Mouse (Mus musculus) activated CD4-positive, CD25-positive, alpha-beta regulatory T cell, adult 4 months (primary cell): ENCODE measurements around the gene Pnma1. TPM values are rescaled to one million over a fixed set of nuclear protein-coding genes. Genes with fewer than 3 reads are reported as not detected.

ENCODE experiments used
- ATAC-seq: one replicate; pipeline ENCODE4 v1.8.0; 2017
- polyA plus RNA-seq, 2 experiments: library from polyadenylated mRNA; unstranded; fragments of 100-300 nt; shearing (Covaris generic); gene quantifications; one replicate each; pipeline ENCODE4 v1.2.1; 2017

Pnma1 gene
- polyA plus RNA-seq, 2 experiments from 2014 or later = not detected

GRCm38 (mm10) chr12:84152352-84153190, 4.3 kb upstream of the Pnma1 start:
- ATAC-seq = no peak

- ATAC-seq = no peak
These were observed 3.6 kb upstream of the Pnma1 start for GRCm38 (mm10) chr12:84151911-84152310.

- ATAC-seq = no peak
These were observed 2.7 kb upstream of the Pnma1 start for GRCm38 (mm10) chr12:84150976-84151375.

- ATAC-seq = no peak
These were observed 1.7 kb upstream of the Pnma1 start for GRCm38 (mm10) chr12:84149971-84150370.

GRCm38 (mm10) chr12:84148622-84149012, 328 bp upstream of the Pnma1 start:
- ATAC-seq = no peak

GRCm38 (mm10) chr12:84142281-84143050, 5.8 kb downstream of the Pnma1 start:
- no peak for ATAC-seq

- ATAC-seq = no peak
These were observed 7.0 kb downstream of the Pnma1 start for GRCm38 (mm10) chr12:84141271-84141670.

GRCm38 (mm10) chr12:84140135-84140534, 8.2 kb downstream of the Pnma1 start:
- no peak for ATAC-seq

- no peak for ATAC-seq
These were observed 11.2 kb downstream of the Pnma1 start for GRCm38 (mm10) chr12:84137131-84137530.

- no peak for ATAC-seq
These were observed 16.0 kb downstream of the Pnma1 start for GRCm38 (mm10) chr12:84132265-84132664.

GRCm38 (mm10) chr12:84129931-84130330, 18.4 kb downstream of the Pnma1 start:
- no peak for ATAC-seq

- no peak for ATAC-seq
These were observed 19.7 kb downstream of the Pnma1 start for GRCm38 (mm10) chr12:84128576-84128975.

- no peak for ATAC-seq
These were observed 21.4 kb downstream of the Pnma1 start for GRCm38 (mm10) chr12:84126899-84127298.

- no peak for ATAC-seq
These were observed 22.4 kb downstream of the Pnma1 start for GRCm38 (mm10) chr12:84125892-84126291.

- ATAC-seq = no peak
These were observed 28.7 kb downstream of the Pnma1 start for GRCm38 (mm10) chr12:84119584-84119983.

GRCm38 (mm10) chr12:84114153-84114994, 33.9 kb downstream of the Pnma1 start, which contains the start of gene Dnal1:
TSS of gene Dnal1 (plus strand) at chr12:84114366.
- ATAC-seq = peak; percentile 89

GRCm38 (mm10) chr12:84113676-84114075, 34.6 kb downstream of the Pnma1 start:
- no peak for ATAC-seq

GRCm38 (mm10) chr12:84110814-84111213, 37.5 kb downstream of the Pnma1 start:
- ATAC-seq = no peak

- ATAC-seq = no peak
These were observed 38.4 kb downstream of the Pnma1 start for GRCm38 (mm10) chr12:84109924-84110323.

- ATAC-seq = no peak
These were observed 40.6 kb downstream of the Pnma1 start for GRCm38 (mm10) chr12:84107692-84108091.

- no peak for ATAC-seq
These were observed 41.3 kb downstream of the Pnma1 start for GRCm38 (mm10) chr12:84107012-84107411.

GRCm38 (mm10) chr12:84101493-84101845, 46.8 kb downstream of the Pnma1 start:
- ATAC-seq = no peak
